In genomic region chr1:33756258-33757032, GRCm38 (mm10) we compare ENCODE assay signal across 8 mouse cellular contexts. TPM values are rescaled to one million over a fixed set of nuclear protein-coding genes. Genes with fewer than 3 reads are reported as not detected.
DNase-seq lines count a peak whose midpoint lies in the region; ATAC-seq and TF ChIP-seq lines count a peak whose summit lies in the region.

No protein-coding gene starts in this region.

- peak overlapping the region; percentile 87; the same call in 1 of the 2 replicates for H3K9ac ChIP-seq in embryonic facial prominence, embryonic 14.5 days (ENCODE audit: low read depth, low read length)

- no peak overlapping the region for H3K27ac ChIP-seq in embryonic facial prominence, embryonic 14.5 days (replicated peaks; ENCODE audit: low read depth, low read length)
- peak overlapping the region; percentile 94 for H3K27ac ChIP-seq in limb, embryonic 10.5 days
- H3K27ac ChIP-seq in olfactory bulb, adult 2 months (ENCODE audit: insufficient read depth, low read depth, low read length) = no peak overlapping the region

- no peaks in the 10 kb centered on the region for H3K9me3 ChIP-seq in embryonic facial prominence, embryonic 14.5 days (ENCODE audit: control insufficient read depth, low read length)
- H3K9me3 ChIP-seq in limb, embryonic 10.5 days (replicated peaks) = no peaks in the 10 kb centered on the region; the same call in 1 of the 2 replicates

- WGBS in embryonic facial prominence, embryonic 14.5 days = 18% methylated on average over 18 of the region's 18 CpGs
- 38% methylated on average over 18 of the region's 18 CpGs for WGBS in limb, embryonic 10.5 days
- 36% methylated on average over 18 of the region's 18 CpGs for WGBS in olfactory bulb, adult 2 months

- 0 out of 2 replicates have a peak, but pooled peaks have one; percentile 1 for ATAC-seq in frontal cortex, adult (ENCODE audit: low TSS enrichment)
- ATAC-seq in embryonic facial prominence, embryonic 14.5 days (ENCODE audit: low read depth) = no peak

- no peak for TF ChIP-seq CTCF in olfactory bulb, adult 2 months (IDR thresholded peaks at IDR 0.05; ENCODE audit: insufficient read depth, low read depth, low read length)

- no peaks in the 10 kb centered on the region for H3K27me3 ChIP-seq in embryonic facial prominence, embryonic 14.5 days (replicated peaks; ENCODE audit: control insufficient read depth, insufficient read depth, low read length)
- no peaks in the 10 kb centered on the region for H3K27me3 ChIP-seq in limb, embryonic 10.5 days (ENCODE audit: low read depth, poor library complexity, severe bottlenecking)

- peaks cover 12% of the 10 kb centered on the region for H3K4me1 ChIP-seq in embryonic facial prominence, embryonic 14.5 days (ENCODE audit: control insufficient read depth, insufficient read depth, low read length)
- peaks cover 23% of the 10 kb centered on the region for H3K4me1 ChIP-seq in limb, embryonic 10.5 days
- peaks cover 27% of the 10 kb centered on the region for H3K4me1 ChIP-seq in olfactory bulb, adult 2 months (ENCODE audit: control insufficient read depth, insufficient read depth, low read length)

- no peak for TF ChIP-seq POLR2A in olfactory bulb, adult 2 months (IDR thresholded peaks at IDR 0.05; ENCODE audit: insufficient read depth, low read depth, low read length)

- peak overlapping the region; percentile 77 for H3K4me3 ChIP-seq in embryonic facial prominence, embryonic 14.5 days (ENCODE audit: low read depth, low read length)
- peak overlapping the region; percentile 77 for H3K4me3 ChIP-seq in limb, embryonic 10.5 days
- H3K4me3 ChIP-seq in olfactory bulb, adult 2 months (ENCODE audit: insufficient read depth, low read depth, low read length) = peak overlapping the region; percentile 63; the same call in 1 of the 2 replicates

- H3K36me3 ChIP-seq in embryonic facial prominence, embryonic 14.5 days (ENCODE audit: control insufficient read depth, insufficient read depth, low read length) = peaks cover 11% of the 10 kb centered on the region; the same call in 1 of the 2 replicates
- H3K36me3 ChIP-seq in limb, embryonic 10.5 days = peaks cover 36% of the 10 kb centered on the region

- no peak for DNase-seq in frontal cortex, postnatal 10 days (ENCODE audit: low spot score in 2 of 2)
- DNase-seq in A20 (ENCODE audit: low read depth, low spot score) = peak; percentile 59
- no peak for DNase-seq in embryonic facial prominence, embryonic 14.5 days (ENCODE audit: low spot score)
- no peak for DNase-seq in limb, embryonic 10.5 days (ENCODE audit: low spot score)
- DNase-seq in layer of hippocampus, postnatal 10 days (ENCODE audit: low spot score in 2 of 2) = no peak
- no peak for DNase-seq in thymus, postnatal 25 days

- H3K4me2 ChIP-seq in embryonic facial prominence, embryonic 14.5 days (ENCODE audit: low read depth, low read length) = peak overlapping the region; percentile 92

RNA-seq across cellular contexts. Expression of gene Bag2, which starts 1.1 kb away (rescaled TPM):
- 61.1 and 68.5 TPM in 2 replicates for polyA plus RNA-seq in embryonic facial prominence, embryonic 14.5 days (2014; fragmentation: Nextera tagmentation; extraction: Ambion mirVana)
- 63.2 and 72.5 TPM in 2 replicates for polyA plus RNA-seq in limb, embryonic 10.5 days (2016; fragmentation: Nextera tagmentation; extraction: Ambion mirVana)
- not detected in 2 replicates for polyA plus RNA-seq in olfactory bulb, adult 2 months (2012; ENCODE audit: insufficient read depth, insufficient read length, low replicate concordance, missing spikeins)
- total RNA-seq in layer of hippocampus, postnatal 10 days (2021) = 10 to 100 TPM; 16.6 to 20.9 TPM

RNA-seq across cellular contexts. Expression of gene Rab23, which starts 36.8 kb away (rescaled TPM):
- 21.3 and 24.5 TPM in 2 replicates for polyA plus RNA-seq in embryonic facial prominence, embryonic 14.5 days (2014; fragmentation: Nextera tagmentation; extraction: Ambion mirVana)
- polyA plus RNA-seq in limb, embryonic 10.5 days (2016; fragmentation: Nextera tagmentation; extraction: Ambion mirVana) = 31.8 and 39.1 TPM in 2 replicates
- polyA plus RNA-seq in olfactory bulb, adult 2 months (2012; ENCODE audit: insufficient read depth, insufficient read length, low replicate concordance, missing spikeins) = not detected in 2 replicates
- total RNA-seq in layer of hippocampus, postnatal 10 days (2021) = 10 to 100 TPM; 27.7 to 34.2 TPM

RNA-seq across cellular contexts. Expression of gene Zfp451, which starts 58.0 kb away (rescaled TPM):
- polyA plus RNA-seq in embryonic facial prominence, embryonic 14.5 days (2014; fragmentation: Nextera tagmentation; extraction: Ambion mirVana) = 29.7 and 31.3 TPM in 2 replicates
- 28.2 and 36.1 TPM in 2 replicates for polyA plus RNA-seq in limb, embryonic 10.5 days (2016; fragmentation: Nextera tagmentation; extraction: Ambion mirVana)
- polyA plus RNA-seq in olfactory bulb, adult 2 months (2012; ENCODE audit: insufficient read depth, insufficient read length, low replicate concordance, missing spikeins) = 64.0 TPM in 1 of 2 replicates, not detected in the other
- 10 to 100 TPM; 53.5 to 64.3 TPM for total RNA-seq in layer of hippocampus, postnatal 10 days (2021)

Comparison
In these comparisons a context has a peak if more than half of its experiments do, and no peak if none do; other contexts are left out.
1. RNA of gene Bag2, which starts 1.1 kb away (polyA plus RNA-seq): 61.1 to 68.5 TPM in embryonic facial prominence, embryonic 14.5 days and 63.2 to 72.5 TPM in limb, embryonic 10.5 days; not detected in olfactory bulb, adult 2 months; every median in the first group is over 10 times any median in the second.
2. RNA of gene Rab23, which starts 36.8 kb away (polyA plus RNA-seq): 31.8 to 39.1 TPM in limb, embryonic 10.5 days and 21.3 to 24.5 TPM in embryonic facial prominence, embryonic 14.5 days; not detected in olfactory bulb, adult 2 months; every median in the first group is over 10 times any median in the second.
3. Peak in every context shown above with its lines, with median percentiles within 50 percentile points of each other: H3K4me3 ChIP-seq.